Mouse (Mus musculus) limb, embryonic 13.5 days (tissue): Measurements from ENCODE around the gene Cyth1. TPM values are rescaled to one million over a fixed set of nuclear protein-coding genes. Genes with fewer than 3 reads are reported as not detected.

Source experiments
- ATAC-seq: fragments of 200-750 bp; cut with Nextera tagmentation; 2 replicates; pipeline ENCODE4 v1.8.0; 2017; ENCODE audit warnings: low read depth, moderate number of reproducible peaks, moderate TSS enrichment; ENCODE audit not compliant: low FRiP score
- H3K27ac ChIP-seq: fragments of 300-500 bp; sonication (generic); 2 replicates; pipeline ENCODE4 v1.5.1; 2015; ENCODE audit warnings: inconsistent platforms, mild to moderate bottlenecking, moderate library complexity
- H3K27me3 ChIP-seq: fragments of 300-500 bp; sonication (generic); 2 replicates; pipeline ENCODE4 v1.6.1; 2015; ENCODE audit warnings: mild to moderate bottlenecking, inconsistent platforms
- H3K36me3 ChIP-seq: fragments of 300-500 bp; sonication (generic); 2 replicates; pipeline ENCODE4 v1.6.1; 2015; ENCODE audit warnings: inconsistent platforms, mild to moderate bottlenecking, moderate library complexity
- H3K4me1 ChIP-seq: fragments of 300-500 bp; sonication (generic); 2 replicates; pipeline ENCODE4 v1.6.1; 2015; ENCODE audit warnings: inconsistent platforms
- H3K4me2 ChIP-seq: fragments of 300-500 bp; sonication (generic); replicated peaks from 2 replicates; pipeline ENCODE4 v1.6.1; 2015; ENCODE audit warnings: inconsistent platforms, mild to moderate bottlenecking, moderate library complexity
- H3K4me3 ChIP-seq: fragments of 300-500 bp; sonication (generic); 2 replicates; pipeline ENCODE4 v1.5.1; 2015; ENCODE audit warnings: moderate library complexity, mild to moderate bottlenecking, inconsistent platforms
- H3K9ac ChIP-seq: fragments of 300-500 bp; sonication (generic); 2 replicates; pipeline ENCODE4 v1.6.1; 2015; ENCODE audit warnings: mild to moderate bottlenecking, inconsistent platforms
- H3K9me3 ChIP-seq: fragments of 300-500 bp; sonication (generic); 2 replicates; pipeline ENCODE4 v1.6.1; 2016; ENCODE audit warnings: inconsistent platforms
- WGBS: fragments of 180-500 bp; shearing (Covaris S2); methylation state at CpG from one replicate; pipeline ENCODE4 v1.1.7; 2015; 5-methylcytosine and 5-hydroxymethylcytosine counted together
- polyA plus RNA-seq: library from polyadenylated mRNA; unstranded; fragments of >200 nt; fragmentation: Nextera tagmentation; extraction: Ambion mirVana; gene quantifications from 2 replicates; pipeline ENCODE4 v1.2.1, GENCODE M21; 2015

Cyth1 gene
- polyA plus RNA-seq, 1 experiment from 2014 or later = 15.9 TPM

DNA sequence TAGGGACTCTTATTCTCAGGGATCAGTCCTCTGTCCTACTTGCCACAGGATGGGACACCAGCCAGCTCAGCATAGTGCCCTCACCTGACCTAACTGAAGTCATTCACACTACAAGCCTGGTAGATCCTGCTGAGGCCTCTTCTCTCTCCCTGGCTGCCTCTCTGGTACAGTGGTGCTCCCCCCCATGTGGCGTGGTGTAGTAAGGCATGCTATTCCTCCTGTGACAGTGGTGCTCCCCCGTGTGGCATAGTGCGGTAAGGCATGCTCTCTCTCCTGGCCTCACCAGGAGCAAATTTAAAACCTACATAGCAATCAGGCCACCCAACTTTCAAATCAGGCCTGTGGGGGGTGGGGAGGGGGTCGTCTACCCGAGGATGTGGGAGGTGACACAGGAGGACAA lies 144.4 kb downstream of the Cyth1 start:
- Histone ChIP-seq H3K4me3 (no peak overlapping the region), H3K4me1 (no peaks in the 10 kb centered on the region), H3K4me2 (no peak overlapping the region), H3K27me3 (no peaks in the 10 kb centered on the region), H3K9ac (no peak overlapping the region), H3K27ac (no peak overlapping the region), H3K9me3 (no peaks in the 10 kb centered on the region), H3K36me3 (no peaks in the 10 kb centered on the region)
- ATAC-seq = peak; percentile 25; the same call in 1 of the 2 replicates
- WGBS = 3% methylated on average over 5 of the region's 5 CpGs

- no peak overlapping the region for H3K4me3 ChIP-seq
- H3K36me3 ChIP-seq = no peaks in the 10 kb centered on the region
- no peak; the same call in 1 of the 2 replicates for ATAC-seq
- H3K4me2 ChIP-seq = no peak overlapping the region
- H3K27me3 ChIP-seq = no peaks in the 10 kb centered on the region
- no peak overlapping the region for H3K27ac ChIP-seq
- 91% methylated on average over 5 of the region's 5 CpGs for WGBS
- H3K4me1 ChIP-seq = no peaks in the 10 kb centered on the region
- H3K9ac ChIP-seq = no peak overlapping the region
- H3K9me3 ChIP-seq = no peaks in the 10 kb centered on the region
Measured at GRCm38 (mm10) chr11:118103383-118103782, 145.0 kb downstream of the Cyth1 start.

GRCm38 (mm10) chr11:118102838-118103237 lies 145.6 kb downstream of the Cyth1 start:
- WGBS = 52% methylated on average over 3 of the region's 3 CpGs
- H3K4me3 ChIP-seq = no peak overlapping the region
- no peak overlapping the region for H3K9ac ChIP-seq
- ATAC-seq = no peak
- no peaks in the 10 kb centered on the region for H3K27me3 ChIP-seq
- H3K4me2 ChIP-seq = no peak overlapping the region
- no peaks in the 10 kb centered on the region for H3K36me3 ChIP-seq
- no peaks in the 10 kb centered on the region for H3K4me1 ChIP-seq
- H3K9me3 ChIP-seq = no peaks in the 10 kb centered on the region
- H3K27ac ChIP-seq = no peak overlapping the region

GRCm38 (mm10) chr11:118101133-118101532 lies 147.3 kb downstream of the Cyth1 start:
- Histone ChIP-seq H3K9me3 (no peaks in the 10 kb centered on the region), H3K4me3 (no peak overlapping the region), H3K27me3 (no peaks in the 10 kb centered on the region), H3K4me1 (no peaks in the 10 kb centered on the region), H3K9ac (no peak overlapping the region), H3K36me3 (no peaks in the 10 kb centered on the region), H3K27ac (no peak overlapping the region), H3K4me2 (no peak overlapping the region)
- ATAC-seq = no peak
- 40% methylated on average over 9 of the region's 9 CpGs for WGBS

GRCm38 (mm10) chr11:118096736-118097135 lies 151.7 kb downstream of the Cyth1 start:
- Histone ChIP-seq H3K9me3 (no peaks in the 10 kb centered on the region), H3K4me2 (no peak overlapping the region), H3K36me3 (no peaks in the 10 kb centered on the region), H3K27me3 (no peaks in the 10 kb centered on the region), H3K27ac (no peak overlapping the region), H3K9ac (no peak overlapping the region), H3K4me3 (no peak overlapping the region), H3K4me1 (no peaks in the 10 kb centered on the region)
- ATAC-seq = no peak
- WGBS = 54% methylated on average over 2 of the region's 2 CpGs

DNA sequence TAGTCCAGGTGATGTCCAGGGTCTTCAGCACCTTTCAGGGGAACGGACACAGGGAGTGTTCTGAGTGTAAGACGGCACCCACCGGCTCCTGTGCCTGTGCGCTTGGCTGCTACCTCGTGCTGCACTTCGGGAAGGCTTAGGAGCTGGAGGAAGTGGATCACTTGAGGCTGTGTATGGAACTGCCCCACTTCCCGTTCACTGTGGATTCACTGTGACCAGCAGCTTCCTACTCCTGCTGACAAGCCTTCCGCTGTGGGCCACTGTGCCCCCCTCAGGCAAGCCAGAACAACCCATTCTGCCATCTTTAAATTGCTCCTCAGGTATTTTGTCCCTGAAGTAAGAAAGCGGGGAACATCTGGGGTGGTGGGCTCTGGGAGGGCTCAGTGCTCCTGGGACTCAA lies 153.4 kb downstream of the Cyth1 start:
- H3K27me3 ChIP-seq = no peaks in the 10 kb centered on the region
- H3K4me3 ChIP-seq = no peak overlapping the region
- no peaks in the 10 kb centered on the region for H3K36me3 ChIP-seq
- H3K9ac ChIP-seq = no peak overlapping the region
- no peak overlapping the region for H3K4me2 ChIP-seq
- WGBS = 90% methylated on average over 9 of the region's 9 CpGs
- no peak overlapping the region for H3K27ac ChIP-seq
- H3K4me1 ChIP-seq = no peaks in the 10 kb centered on the region
- H3K9me3 ChIP-seq = peaks cover 13% of the 10 kb centered on the region
- no peak for ATAC-seq

GRCm38 (mm10) chr11:118091002-118091670 lies 157.3 kb downstream of the Cyth1 start:
- H3K27ac ChIP-seq = no peak overlapping the region
- 86% methylated on average over 23 of the region's 23 CpGs for WGBS
- H3K36me3 ChIP-seq = no peaks in the 10 kb centered on the region
- ATAC-seq = no peak
- no peak overlapping the region for H3K4me3 ChIP-seq
- H3K4me1 ChIP-seq = no peaks in the 10 kb centered on the region
- no peak overlapping the region for H3K4me2 ChIP-seq
- H3K9ac ChIP-seq = no peak overlapping the region
- peaks cover 13% of the 10 kb centered on the region for H3K9me3 ChIP-seq
- no peaks in the 10 kb centered on the region for H3K27me3 ChIP-seq

GRCm38 (mm10) chr11:118088896-118089295 lies 159.5 kb downstream of the Cyth1 start:
- Histone ChIP-seq H3K27me3 (no peaks in the 10 kb centered on the region), H3K9me3 (peaks cover 13% of the 10 kb centered on the region), H3K4me1 (peaks cover 3% of the 10 kb centered on the region; the same call in 1 of the 2 replicates), H3K27ac (no peak overlapping the region), H3K4me2 (no peak overlapping the region), H3K4me3 (no peak overlapping the region), H3K9ac (no peak overlapping the region), H3K36me3 (no peaks in the 10 kb centered on the region)
- ATAC-seq = no peak
- 86% methylated on average over 19 of the region's 19 CpGs for WGBS

DNA sequence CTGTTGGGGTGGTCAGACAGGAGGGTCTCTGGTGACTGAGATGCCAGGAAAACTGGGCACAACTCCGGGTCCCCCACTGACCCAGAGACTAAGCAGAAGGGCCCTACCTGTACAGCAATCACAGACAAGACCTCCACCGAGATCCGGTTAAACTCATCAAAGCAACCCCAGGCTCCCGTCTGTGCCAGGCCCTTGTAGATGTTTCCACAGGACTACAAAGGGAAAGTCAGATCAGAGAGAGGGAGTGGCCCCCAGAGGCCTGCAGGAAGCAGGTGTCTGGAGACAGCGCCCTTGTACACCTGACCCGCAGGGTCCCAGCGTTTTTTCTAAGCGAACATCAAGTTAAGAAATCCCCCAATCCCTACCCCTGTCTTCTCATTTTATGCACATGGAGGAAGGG lies 162.4 kb downstream of the Cyth1 start:
- 68% methylated on average over 8 of the region's 8 CpGs for WGBS
- Histone ChIP-seq H3K4me1 (peaks cover 13% of the 10 kb centered on the region), H3K4me2 (no peak overlapping the region), H3K9me3 (peaks cover 8% of the 10 kb centered on the region), H3K36me3 (no peaks in the 10 kb centered on the region), H3K27ac (no peak overlapping the region), H3K27me3 (no peaks in the 10 kb centered on the region), H3K9ac (no peak overlapping the region), H3K4me3 (no peak overlapping the region)
- no peak for ATAC-seq

GRCm38 (mm10) chr11:118085176-118085575 lies 163.2 kb downstream of the Cyth1 start:
- H3K27me3 ChIP-seq = no peaks in the 10 kb centered on the region
- WGBS = 65% methylated on average over 4 of the region's 4 CpGs
- peaks cover under 1% of the 10 kb centered on the region; the same call in 1 of the 2 replicates for H3K9me3 ChIP-seq
- no peak overlapping the region for H3K27ac ChIP-seq
- no peak overlapping the region for H3K4me3 ChIP-seq
- H3K4me2 ChIP-seq = no peak overlapping the region
- no peak for ATAC-seq
- no peak overlapping the region for H3K9ac ChIP-seq
- H3K36me3 ChIP-seq = no peaks in the 10 kb centered on the region
- H3K4me1 ChIP-seq = peaks cover 13% of the 10 kb centered on the region

DNA sequence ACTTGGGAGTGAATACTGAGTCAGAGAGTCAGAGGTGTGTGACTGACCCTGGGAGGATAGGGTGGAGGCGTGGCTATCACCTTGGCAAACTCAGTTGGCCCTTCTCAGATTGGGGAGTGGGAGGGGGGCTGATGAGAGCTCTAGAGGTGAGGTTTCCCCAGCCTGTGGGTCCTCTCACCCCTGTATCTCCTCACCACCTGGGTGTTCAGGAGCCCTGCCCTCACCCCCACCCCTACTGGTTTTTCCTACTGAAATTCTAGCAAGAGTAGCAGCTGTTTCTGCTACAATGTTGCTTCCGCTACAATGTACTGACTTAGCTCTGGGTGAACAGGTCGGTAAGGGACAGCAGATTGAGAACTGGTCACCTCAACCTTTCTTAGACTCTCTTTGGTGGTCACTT lies 164.1 kb downstream of the Cyth1 start:
- ATAC-seq = no peak
- Histone ChIP-seq H3K4me1 (peaks cover 13% of the 10 kb centered on the region), H3K36me3 (no peaks in the 10 kb centered on the region), H3K9ac (no peak overlapping the region), H3K4me3 (no peak overlapping the region), H3K9me3 (no peaks in the 10 kb centered on the region), H3K27ac (no peak overlapping the region), H3K27me3 (no peaks in the 10 kb centered on the region), H3K4me2 (no peak overlapping the region)
- 69% methylated on average over 3 of the region's 3 CpGs for WGBS

DNA sequence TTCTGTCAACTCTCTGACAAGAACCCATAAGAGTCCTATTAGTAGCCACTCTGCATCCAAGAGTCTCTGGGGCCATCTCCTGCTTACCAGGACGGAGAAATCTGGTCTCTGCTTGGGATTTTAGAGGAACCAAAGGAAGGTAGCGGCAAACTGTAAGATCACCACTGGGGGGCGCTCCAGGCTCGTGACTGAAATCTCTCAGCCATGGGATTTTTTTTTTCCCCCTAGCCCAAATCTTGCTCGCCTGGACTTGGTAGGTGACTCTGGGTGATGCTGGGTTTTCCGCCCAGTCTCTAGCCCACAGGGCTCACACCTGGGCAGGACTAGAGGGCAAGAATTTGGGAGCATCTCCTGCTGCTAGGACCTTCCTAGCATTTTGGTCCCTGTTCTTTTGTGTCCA lies 164.6 kb downstream of the Cyth1 start:
- H3K27ac ChIP-seq = no peak overlapping the region
- no peaks in the 10 kb centered on the region for H3K9me3 ChIP-seq
- peaks cover 13% of the 10 kb centered on the region for H3K4me1 ChIP-seq
- 6% methylated on average over 6 of the region's 6 CpGs for WGBS
- H3K4me2 ChIP-seq = 0 out of 2 replicates have a peak overlapping the region, but pooled peaks have one; percentile 11
- H3K36me3 ChIP-seq = no peaks in the 10 kb centered on the region
- ATAC-seq = no peak
- H3K9ac ChIP-seq = no peak overlapping the region
- H3K27me3 ChIP-seq = no peaks in the 10 kb centered on the region
- no peak overlapping the region for H3K4me3 ChIP-seq

DNA sequence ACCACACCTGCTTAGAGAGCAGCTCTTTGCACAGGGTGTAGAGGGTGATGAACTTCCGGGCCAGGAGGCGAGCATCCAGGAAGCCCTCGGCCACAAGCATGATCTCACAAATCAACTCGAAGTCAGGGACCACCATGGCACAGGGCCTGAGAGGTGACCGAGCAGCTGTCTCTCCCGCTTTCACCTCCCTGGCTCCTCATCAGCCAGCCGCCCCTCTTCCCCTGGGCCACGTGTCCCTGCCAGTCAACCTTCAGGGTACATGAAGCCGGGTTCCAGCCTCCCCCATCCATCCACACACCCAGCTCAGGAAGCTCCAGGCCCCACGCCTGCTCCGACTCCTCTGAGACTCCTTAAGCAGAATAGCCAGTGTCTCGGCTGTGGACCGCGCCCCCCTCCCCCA lies 166.1 kb downstream of the Cyth1 start:
- 85% methylated on average over 14 of the region's 14 CpGs for WGBS
- Histone ChIP-seq H3K27ac (no peak overlapping the region), H3K9ac (no peak overlapping the region), H3K4me3 (no peak overlapping the region), H3K4me2 (no peak overlapping the region), H3K9me3 (no peaks in the 10 kb centered on the region), H3K36me3 (no peaks in the 10 kb centered on the region), H3K27me3 (no peaks in the 10 kb centered on the region), H3K4me1 (peaks cover 13% of the 10 kb centered on the region)
- no peak for ATAC-seq
